8 mouse cellular contexts compared by ENCODE assay signal in the genomic region with DNA sequence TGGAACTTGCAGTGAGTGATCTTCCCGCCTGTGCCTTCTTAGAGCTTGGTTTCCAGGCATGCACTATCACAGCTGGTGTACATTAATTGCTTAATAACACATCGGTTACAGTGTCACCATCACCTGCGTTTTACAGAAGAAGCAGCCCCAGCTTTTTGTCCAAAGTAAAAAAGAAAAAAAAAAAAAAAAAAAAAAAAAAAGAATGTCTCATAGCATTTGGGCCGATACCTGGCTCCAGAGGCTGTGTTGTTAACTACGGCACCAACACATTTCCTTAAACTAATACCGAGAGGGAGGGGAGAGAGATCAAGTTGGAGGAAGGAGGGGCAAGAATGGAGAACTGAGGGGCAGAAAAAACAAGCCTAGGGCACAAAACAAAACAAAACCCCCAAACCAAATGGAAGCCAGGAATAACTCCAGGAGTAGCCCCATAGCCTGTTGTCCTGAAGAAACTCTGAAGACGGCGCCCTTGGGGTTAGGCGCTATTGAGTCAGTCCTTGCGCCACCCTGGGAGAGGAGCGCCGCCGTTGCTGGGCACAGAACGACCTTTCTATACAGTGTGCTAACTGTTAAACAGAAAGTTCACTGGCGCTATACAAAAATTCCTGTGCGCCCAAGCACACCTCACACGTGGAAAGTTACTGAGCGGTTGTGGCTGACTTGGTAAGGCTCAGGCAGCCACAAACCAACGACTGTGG. TPM values are rescaled to one million over a fixed set of nuclear protein-coding genes. Genes with fewer than 3 reads are reported as not detected.
DNase-seq lines count a peak whose midpoint lies in the region; ATAC-seq and TF ChIP-seq lines count a peak whose summit lies in the region.

No protein-coding gene starts in this region.

- intact Hi-C loops in gastrocnemius, adult 2 months (cut with DNase I): loop anchor here (5.0 kb wide), 3 partner anchors 115 to 495 kb away; a partner anchor contains a TSS

- no peak for TF ChIP-seq CTCF in gastrocnemius, adult 2 months (IDR thresholded peaks at IDR 0.05)

- peaks cover 26% of the 10 kb centered on the region for H3K4me1 ChIP-seq in liver, embryonic 16.5 days (ENCODE audit: control insufficient read depth, low read depth, low read length)
- H3K4me1 ChIP-seq in neural tube, embryonic 12.5 days: peaks cover 22% of the 10 kb centered on the region

- peak overlapping the region; percentile 99 for H3K9ac ChIP-seq in liver, embryonic 16.5 days (ENCODE audit: low read depth, low read length)
- H3K9ac ChIP-seq in neural tube, embryonic 12.5 days: 0 out of 2 replicates have a peak overlapping the region, but pooled peaks have one; percentile 6

- H3K4me3 ChIP-seq in gastrocnemius, adult 2 months: peak overlapping the region; percentile 74
- H3K4me3 ChIP-seq in liver, embryonic 16.5 days (ENCODE audit: low read depth, low read length): peak overlapping the region; percentile 94
- H3K4me3 ChIP-seq in neural tube, embryonic 12.5 days: peak overlapping the region; percentile 15; the same call in 1 of the 2 replicates

- H3K27ac ChIP-seq in gastrocnemius, adult 2 months: peak overlapping the region; percentile 88
- peak overlapping the region; percentile 98 for H3K27ac ChIP-seq in liver, embryonic 16.5 days (ENCODE audit: low read length)
- H3K27ac ChIP-seq in neural tube, embryonic 12.5 days: no peak overlapping the region

- WGBS in liver, embryonic 16.5 days (ENCODE audit: insufficient replicate concordance): 20% methylated on average over 19 of the region's 19 CpGs
- WGBS in neural tube, embryonic 12.5 days: 14% methylated on average over 19 of the region's 19 CpGs

- no peaks in the 10 kb centered on the region for H3K27me3 ChIP-seq in liver, embryonic 16.5 days (ENCODE audit: control insufficient read depth, insufficient read depth, low read depth, low read length)
- no peaks in the 10 kb centered on the region for H3K27me3 ChIP-seq in neural tube, embryonic 12.5 days (replicated peaks)

- no peaks in the 10 kb centered on the region for H3K9me3 ChIP-seq in liver, embryonic 16.5 days (replicated peaks; ENCODE audit: control insufficient read depth, low read length)
- no peaks in the 10 kb centered on the region for H3K9me3 ChIP-seq in neural tube, embryonic 12.5 days

- peak overlapping the region; percentile 87 for H3K4me2 ChIP-seq in liver, embryonic 16.5 days (ENCODE audit: low read depth, low read length)
- peak overlapping the region; percentile 73 for H3K4me2 ChIP-seq in neural tube, embryonic 12.5 days (replicated peaks)

- no peak for DNase-seq in gastrocnemius, adult 2 months
- DNase-seq in gastrocnemius, postnatal 10 days: no peak
- peak; percentile 73 for DNase-seq in embryo, embryonic 11 days
- DNase-seq in induced T-regulatory cell, adult 2 months (ENCODE audit: low read depth): peak; percentile 33
- no peak for DNase-seq in layer of hippocampus, adult 18-20 months (ENCODE audit: low spot score in 2 of 2)
- no peak for DNase-seq in cerebellum, adult 18-20 months

- peaks cover 20% of the 10 kb centered on the region for H3K36me3 ChIP-seq in liver, embryonic 16.5 days (ENCODE audit: control insufficient read depth, insufficient read depth)
- peaks cover 6% of the 10 kb centered on the region; the same call in 1 of the 2 replicates for H3K36me3 ChIP-seq in neural tube, embryonic 12.5 days

- peak; percentile 10; the same call in 1 of the 2 replicates for ATAC-seq in liver, embryonic 16.5 days (ENCODE audit: low read depth)
- ATAC-seq in neural tube, embryonic 12.5 days (ENCODE audit: low FRiP score, low read depth): no peak

RNA-seq across cellular contexts. Expression of a gene that starts 0.6 kb away (rescaled TPM):
- total RNA-seq in gastrocnemius, adult 2 months (2021): 100 to 1,000 TPM; 120 to 170 TPM
- 10 to 100 TPM; 40.0 to 67.0 TPM for total RNA-seq in gastrocnemius, postnatal 10 days (2021)
- polyA plus RNA-seq in liver, embryonic 16.5 days (2015; fragmentation: Nextera tagmentation; extraction: Ambion mirVana): 927 and 938 TPM in 2 replicates
- 782 and 795 TPM in 2 replicates for polyA plus RNA-seq in neural tube, embryonic 12.5 days (2016; fragmentation: Nextera tagmentation; extraction: Ambion mirVana)
- 1 to 10 TPM; 6.3 to 6.8 TPM for total RNA-seq in layer of hippocampus, adult 18-20 months (2021)

RNA-seq across cellular contexts. Expression of a gene that starts 36.7 kb away (rescaled TPM):
- 100 to 1,000 TPM in 1 of 2 experiments, 10 to 100 TPM in 1; 83.3 to 126 TPM for total RNA-seq in gastrocnemius, adult 2 months (2021)
- total RNA-seq in gastrocnemius, postnatal 10 days (2021): 10 to 100 TPM; 91.5 to 98.3 TPM
- 21.6 and 26.4 TPM in 2 replicates for polyA plus RNA-seq in liver, embryonic 16.5 days (2015; fragmentation: Nextera tagmentation; extraction: Ambion mirVana)
- polyA plus RNA-seq in neural tube, embryonic 12.5 days (2016; fragmentation: Nextera tagmentation; extraction: Ambion mirVana): 57.2 and 59.9 TPM in 2 replicates
- 10 to 100 TPM; 44.3 to 46.4 TPM for total RNA-seq in layer of hippocampus, adult 18-20 months (2021)

RNA-seq across cellular contexts. Expression of a gene that starts 53.6 kb away (rescaled TPM):
- 10 to 100 TPM; 15.5 to 18.9 TPM for total RNA-seq in gastrocnemius, adult 2 months (2021)
- total RNA-seq in gastrocnemius, postnatal 10 days (2021): 1 to 10 TPM; 4.7 to 5.2 TPM
- polyA plus RNA-seq in liver, embryonic 16.5 days (2015; fragmentation: Nextera tagmentation; extraction: Ambion mirVana): 2.9 and 6.0 TPM in 2 replicates
- 13.2 and 16.2 TPM in 2 replicates for polyA plus RNA-seq in neural tube, embryonic 12.5 days (2016; fragmentation: Nextera tagmentation; extraction: Ambion mirVana)
- total RNA-seq in layer of hippocampus, adult 18-20 months (2021): 10 to 100 TPM; 13.9 to 16.4 TPM

Comparison
In these comparisons a context has a peak if more than half of its experiments do, and no peak if none do; other contexts are left out.
1. DNase-seq: peak in embryo, embryonic 11 days (single experiment) and induced T-regulatory cell, adult 2 months (single experiment); none in gastrocnemius, adult 2 months (single experiment), gastrocnemius, postnatal 10 days (single experiment), layer of hippocampus, adult 18-20 months (0 of 2) and cerebellum, adult 18-20 months (0 of 2).
2. H3K4me3 ChIP-seq: peak in every context shown above with its lines; median percentile 94 in liver, embryonic 16.5 days; 74 in gastrocnemius, adult 2 months; 15 in neural tube, embryonic 12.5 days.
3. RNA of a gene that starts 0.6 kb away (total RNA-seq): 120 to 170 TPM in gastrocnemius, adult 2 months and 40.0 to 67.0 TPM in gastrocnemius, postnatal 10 days; 6.3 to 6.8 TPM in layer of hippocampus, adult 18-20 months; every median in the first group is over 4 times any median in the second.